Mouse (Mus musculus) C2C12 (cell line): Measurements from ENCODE around the gene Cdkl2. TPM values are rescaled to one million over a fixed set of nuclear protein-coding genes. Genes with fewer than 3 reads are reported as not detected.

ENCODE experiments used
- H3K27me3 ChIP-seq: one replicate; pipeline ENCODE4 v1.6.1; 2011; ENCODE audit not compliant: control insufficient read depth, insufficient read depth, insufficient read length
- H3K36me3 ChIP-seq: one replicate; pipeline ENCODE4 v1.6.1; 2011; ENCODE audit not compliant: control insufficient read depth, insufficient read depth
- H3K4me3 ChIP-seq: one replicate; pipeline ENCODE4 v1.5.1; 2011; ENCODE audit warnings: mild to moderate bottlenecking, control low read depth; ENCODE audit not compliant: poor library complexity, insufficient read depth, severe bottlenecking
- H3K79me2 ChIP-seq: one replicate; pipeline ENCODE4 v1.6.1; 2011; ENCODE audit not compliant: control insufficient read depth, insufficient read depth
- H3K79me3 ChIP-seq: one replicate; pipeline ENCODE4 v1.6.1; 2011; ENCODE audit warnings: low read depth, control low read depth
- H3ac ChIP-seq: one replicate; pipeline ENCODE3; 2011; ENCODE audit warnings: low read depth; ENCODE audit not compliant: control insufficient read depth, insufficient read length
- CEBPB ChIP-seq: IDR thresholded peaks from one replicate; pipeline ENCODE4 v1.6.1; 2011; ENCODE audit warnings: low read depth, mild to moderate bottlenecking, control low read depth, moderate library complexity
- CTCF ChIP-seq: IDR thresholded peaks from one replicate; pipeline ENCODE4 v1.5.1; 2011; ENCODE audit not compliant: control insufficient read depth, insufficient read depth, insufficient read length
- FOSL1 ChIP-seq: IDR thresholded peaks from one replicate; pipeline ENCODE4 v1.8.0; 2011; ENCODE audit warnings: mild to moderate bottlenecking, low read length; ENCODE audit not compliant: poor library complexity, insufficient read depth, severe bottlenecking
- MAX ChIP-seq: IDR thresholded peaks from one replicate; pipeline ENCODE4 v1.6.1; 2011; ENCODE audit warnings: mild to moderate bottlenecking, control low read depth
- MYOD1 ChIP-seq: IDR thresholded peaks from one replicate; pipeline ENCODE4 v1.6.1; 2011; ENCODE audit warnings: low read depth; ENCODE audit not compliant: control insufficient read depth, insufficient read length
- MYOG ChIP-seq: IDR thresholded peaks from one replicate; pipeline ENCODE4 v1.6.1; 2011; ENCODE audit not compliant: control insufficient read depth, insufficient read length; ENCODE audit errors: extremely low read depth
- USF1 ChIP-seq: IDR thresholded peaks from one replicate; pipeline ENCODE4 v1.6.1; 2011; ENCODE audit warnings: low read depth, mild to moderate bottlenecking, control low read depth, moderate library complexity
- long read RNA-seq, 2 experiments: library from polyadenylated mRNA; unstranded; transcript quantifications; one replicate each; pipeline ENCODE4 v2.0.0; 2019 to 2020
- polyA plus RNA-seq: library from polyadenylated mRNA; unstranded; fragments of >200 nt; fragmentation: generic; extraction: Trizol; gene quantifications from one replicate; pipeline ENCODE4 v1.2.1, GENCODE M21; 2012; ENCODE audit warnings: missing spikeins

Gene Cdkl2
- polyA plus RNA-seq = 0.83 TPM
- long read RNA-seq, experiment 1, full-length matches to known transcripts = 2 of 5 reads
- long read RNA-seq, experiment 1, partial matches to known transcripts = 2 of 5 reads
- long read RNA-seq, experiment 1, other reads (novel, unspliced or antisense) = 1 of 5 reads
- long read RNA-seq, experiment 2, full-length matches to known transcripts = 5 of 8 reads
- long read RNA-seq, experiment 2, partial matches to known transcripts = 1 of 8 reads
- long read RNA-seq, experiment 2, other reads (novel, unspliced or antisense) = 2 of 8 reads

DNA sequence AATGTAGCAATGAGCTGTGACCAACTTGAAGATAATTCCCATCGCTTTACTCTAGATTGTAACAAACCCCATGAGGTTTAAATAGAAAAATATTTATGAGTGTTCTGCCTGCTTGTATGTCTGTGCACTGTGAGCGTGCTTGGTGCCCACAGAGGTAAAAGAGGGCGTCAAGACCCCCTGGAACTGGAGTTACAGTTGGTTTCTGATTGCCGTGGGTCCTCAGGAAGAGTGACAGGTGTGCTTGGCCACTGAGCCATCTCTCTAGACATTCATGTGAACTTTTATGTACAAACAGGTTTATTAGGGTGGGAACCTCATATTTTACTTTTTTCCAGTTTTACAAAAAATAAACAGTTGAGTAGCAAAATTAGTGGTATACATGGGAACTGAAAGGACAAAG is at the start of gene Cdkl2:
TSS of gene Cdkl2 (minus strand) at position 101 of the 400 bp plus-strand sequence.
- Histone ChIP-seq H3K79me2 (no peaks in the 10 kb centered on the region), H3K79me3 (no peaks in the 10 kb centered on the region), H3K27me3 (no peaks in the 10 kb centered on the region), H3K36me3 (no peaks in the 10 kb centered on the region), H3K4me3 (peak within 1 kb of the TSS; percentile 45), H3ac (peak within 1 kb of the TSS; percentile 21)
- TF ChIP-seq MYOG (no peak), CTCF (no peak), CEBPB (no peak), MYOD1 (no peak), MAX (no peak), FOSL1 (no peak), USF1 (no peak)

DNA sequence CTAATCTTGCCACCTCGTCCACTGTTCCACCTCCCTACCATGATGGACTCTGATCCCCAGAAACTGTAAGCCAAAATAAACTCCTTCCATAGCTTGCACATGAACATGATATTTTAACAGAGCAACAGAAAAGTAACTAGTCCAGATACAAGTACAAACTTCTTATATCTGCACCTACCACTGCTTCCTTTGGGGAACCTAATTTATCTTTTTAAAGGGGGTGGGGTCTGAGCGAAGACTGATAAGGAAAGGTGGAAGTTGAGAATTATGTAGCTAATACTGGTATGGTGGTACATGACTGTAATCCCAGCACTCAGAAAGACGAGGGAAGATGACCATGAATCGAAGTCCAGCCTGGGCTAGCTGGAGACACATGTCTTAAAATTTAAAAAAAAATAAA is 43.8 kb upstream of the Cdkl2 start:
- Histone ChIP-seq H3K36me3 (no peaks in the 10 kb centered on the region), H3K79me3 (peaks cover 3% of the 10 kb centered on the region), H3ac (no peak overlapping the region), H3K27me3 (no peaks in the 10 kb centered on the region), H3K79me2 (peaks cover 9% of the 10 kb centered on the region), H3K4me3 (no peak overlapping the region)
- TF ChIP-seq CEBPB (no peak), MAX (no peak), MYOG (no peak), MYOD1 (no peak), USF1 (no peak), CTCF (no peak), FOSL1 (no peak)

DNA sequence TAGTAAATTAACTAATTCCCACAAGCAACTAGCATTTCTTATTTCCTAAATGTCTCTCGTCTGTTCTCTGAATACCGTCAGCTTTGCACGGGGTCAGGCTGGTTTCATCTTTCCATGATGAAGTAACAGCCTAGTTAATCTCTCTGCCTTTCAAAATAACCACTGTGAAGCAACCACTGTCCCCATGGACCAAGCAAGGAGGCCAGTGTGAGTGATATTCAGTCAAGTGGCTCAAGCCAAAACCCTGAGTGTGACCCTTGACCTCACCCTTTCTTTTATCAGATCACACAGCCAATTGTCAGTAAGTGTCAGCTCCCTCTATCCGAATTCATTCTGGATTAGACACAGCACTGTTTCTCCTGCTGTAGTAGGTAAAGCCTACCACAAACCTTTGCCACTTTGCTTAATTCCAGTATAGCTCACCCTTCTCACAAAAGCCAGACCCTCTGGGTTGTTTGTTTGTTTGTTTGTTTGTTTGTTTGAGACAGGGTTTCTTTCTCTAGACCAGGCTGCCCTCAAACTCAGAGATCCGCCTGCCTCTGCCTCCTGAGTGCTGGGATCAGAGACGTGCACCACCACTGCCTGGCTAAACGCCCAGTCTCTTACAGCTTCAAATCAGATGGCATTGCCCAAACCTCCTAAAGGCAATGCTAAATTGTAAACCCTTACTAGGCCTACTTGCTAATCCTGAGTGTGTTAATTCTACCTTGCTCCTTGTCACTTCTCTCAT is 42.3 kb upstream of the Cdkl2 start:
- Histone ChIP-seq H3ac (no peak overlapping the region), H3K79me3 (peaks cover 18% of the 10 kb centered on the region), H3K36me3 (no peaks in the 10 kb centered on the region), H3K4me3 (no peak overlapping the region), H3K79me2 (peaks cover 24% of the 10 kb centered on the region), H3K27me3 (no peaks in the 10 kb centered on the region)
- TF ChIP-seq MAX (no peak), MYOG (no peak), FOSL1 (no peak), CEBPB (no peak), MYOD1 (no peak), CTCF (no peak), USF1 (no peak)

DNA sequence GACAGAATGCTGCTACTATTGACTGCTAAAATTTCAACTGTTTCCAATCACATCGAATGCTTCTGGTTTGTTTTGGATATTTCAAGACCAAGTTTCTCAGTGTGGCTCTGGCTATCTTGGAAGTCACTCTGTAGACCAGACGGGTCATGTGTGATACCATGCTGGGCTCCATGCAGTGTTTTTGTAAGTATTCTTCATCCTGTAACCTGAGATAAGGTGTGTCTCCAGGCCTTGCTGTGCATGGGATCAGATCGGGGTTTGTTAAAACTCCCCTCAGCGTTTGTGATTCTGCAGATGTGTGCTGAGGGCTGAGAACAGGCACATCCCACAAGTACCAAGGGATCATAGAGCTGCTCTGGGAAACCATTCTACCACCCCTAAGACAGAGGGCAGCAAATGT is 41.6 kb upstream of the Cdkl2 start:
- H3ac ChIP-seq = no peak overlapping the region
- H3K79me3 ChIP-seq = peaks cover 25% of the 10 kb centered on the region
- no peak overlapping the region for H3K4me3 ChIP-seq
- H3K27me3 ChIP-seq = no peaks in the 10 kb centered on the region
- H3K79me2 ChIP-seq = peaks cover 31% of the 10 kb centered on the region
- no peaks in the 10 kb centered on the region for H3K36me3 ChIP-seq
- TF ChIP-seq CEBPB (no peak), FOSL1 (no peak), MYOG (no peak), MYOD1 (no peak), MAX (no peak), CTCF (no peak), USF1 (no peak)

DNA sequence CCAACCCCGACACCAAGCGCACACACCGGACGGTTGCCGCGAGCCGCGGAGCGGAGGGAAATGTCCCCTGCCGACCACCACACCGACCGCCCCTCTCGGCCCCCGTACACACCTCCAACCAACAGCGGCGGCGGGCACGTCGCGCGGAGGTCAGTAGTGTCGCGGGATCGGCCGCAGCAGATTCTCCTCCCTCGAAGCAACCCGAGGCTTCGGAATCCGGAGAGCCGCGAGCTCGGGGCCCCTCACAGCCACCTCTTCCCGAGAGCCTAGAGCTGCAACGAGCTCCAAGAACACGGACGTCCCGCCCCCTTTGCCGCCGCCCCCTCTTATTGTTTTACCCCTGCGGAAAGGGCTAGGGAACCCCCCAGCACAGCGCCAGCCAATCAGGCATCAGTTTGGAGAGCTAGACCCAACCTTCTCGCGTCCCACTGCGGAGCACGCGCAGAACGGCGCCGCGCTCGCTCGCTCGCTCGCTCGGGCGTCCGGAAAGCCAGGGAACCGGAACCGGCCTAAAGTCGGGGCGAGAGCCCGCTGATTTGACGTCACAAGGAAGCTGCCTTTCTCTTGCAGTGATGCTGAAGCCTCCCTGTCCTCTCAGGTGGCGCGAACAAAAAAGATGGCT is 39.8 kb upstream of the Cdkl2 start, which contains the start of gene G3bp2:
TSS of gene G3bp2 (minus strand) at position 303 of the 622 bp plus-strand sequence.
- TF ChIP-seq CEBPB = no peak
- TF ChIP-seq FOSL1 = no peak
- TF ChIP-seq USF1 = no peak
- TF ChIP-seq MYOD1 = no peak
- no peak for TF ChIP-seq MYOG
- no peak for TF ChIP-seq MAX
- TF ChIP-seq CTCF = no peak
- Histone ChIP-seq H3K4me3 (peak within 1 kb of the TSS; percentile 85), H3K79me3 (peaks cover 42% of the 10 kb centered on the region), H3ac (peak within 1 kb of the TSS; percentile 99), H3K36me3 (no peaks in the 10 kb centered on the region), H3K79me2 (peaks cover 49% of the 10 kb centered on the region), H3K27me3 (no peaks in the 10 kb centered on the region)
